Mouse (Mus musculus) megakaryocyte progenitor cell, adult 5-6 weeks (primary cell): Measurements from ENCODE around the gene Coro1b. TPM values are rescaled to one million over a fixed set of nuclear protein-coding genes. Genes with fewer than 3 reads are reported as not detected.
"Not testable (repeated sequence)": the region's sequence is repeated elsewhere in the genome, so short reads cannot be mapped to it uniquely, and the experiment has no call there.

ENCODE experiments used
- ATAC-seq: replicated peaks from 2 replicates; pipeline ENCODE4 v1.8.0; 2016; ENCODE audit warnings: mild to moderate bottlenecking, moderate TSS enrichment, inconsistent platforms; ENCODE audit not compliant: poor library complexity
- total RNA-seq, 2 experiments: library from RNA; stranded (forward) in 1 of 2; stranded (reverse) in 1 of 2; fragments of 157-497, 149-512 nt in 1 of 2; fragments of 200-1000 nt in 1 of 2; gene quantifications; 2 replicates each; pipeline versions ENCODE4 v1.2.3 to v1.2.4; 2015 to 2017

The Coro1b gene
- total RNA-seq, 2 experiments from 2014 or later: 83.5 to 138 TPM

GRCm38 (mm10) chr19:4119716-4120487, 28.5 kb upstream of the Coro1b start:
- ATAC-seq: no peak

GRCm38 (mm10) chr19:4120496-4120895, 27.9 kb upstream of the Coro1b start:
- no peak for ATAC-seq

- ATAC-seq: peak; percentile 75
Observed at GRCm38 (mm10) chr19:4121097-4121805, 27.2 kb upstream of the Coro1b start.

DNA sequence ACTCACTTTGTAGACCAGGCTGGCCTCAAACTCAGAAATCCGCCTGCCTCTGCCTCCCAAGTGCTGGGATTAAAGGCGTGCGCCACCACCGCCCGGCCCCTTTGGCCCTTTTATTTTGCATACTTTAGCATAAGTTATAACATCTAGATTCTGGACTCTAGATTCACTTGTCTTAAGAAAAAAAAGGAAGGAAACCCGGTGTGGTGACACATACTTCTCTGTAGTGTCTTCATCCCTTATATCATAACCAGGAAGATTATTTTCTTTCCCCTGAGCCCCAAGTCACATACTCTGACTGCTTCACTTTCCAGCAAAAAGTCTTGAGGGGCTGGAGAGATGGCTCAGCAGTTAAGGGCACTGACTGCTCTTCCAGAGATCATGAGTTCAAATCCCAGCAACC, 26.5 kb upstream of the Coro1b start:
- not testable (repeated sequence) for ATAC-seq

GRCm38 (mm10) chr19:4122411-4123370, 25.7 kb upstream of the Coro1b start:
- no peak for ATAC-seq

DNA sequence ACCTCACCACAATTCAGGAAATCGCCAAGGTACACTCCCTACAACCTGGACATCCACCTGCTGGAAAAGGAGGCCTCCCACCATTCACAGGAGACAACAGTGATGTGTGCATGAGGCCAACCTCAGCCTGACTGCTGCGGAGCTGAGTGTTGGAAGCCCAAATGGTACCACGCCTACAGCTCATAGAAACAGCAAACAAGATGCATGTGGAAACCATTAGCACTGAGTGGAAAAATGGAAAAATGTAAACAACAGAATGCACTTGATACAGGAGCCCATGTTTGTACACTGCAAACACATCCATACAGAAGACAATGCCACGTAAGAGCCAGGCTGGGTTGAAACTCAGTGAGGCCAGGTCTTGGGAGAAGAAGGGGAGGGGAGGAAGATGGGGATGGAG, 24.0 kb upstream of the Coro1b start:
- ATAC-seq: no peak

GRCm38 (mm10) chr19:4125268-4125667, 23.2 kb upstream of the Coro1b start:
- ATAC-seq: not testable (repeated sequence)

DNA sequence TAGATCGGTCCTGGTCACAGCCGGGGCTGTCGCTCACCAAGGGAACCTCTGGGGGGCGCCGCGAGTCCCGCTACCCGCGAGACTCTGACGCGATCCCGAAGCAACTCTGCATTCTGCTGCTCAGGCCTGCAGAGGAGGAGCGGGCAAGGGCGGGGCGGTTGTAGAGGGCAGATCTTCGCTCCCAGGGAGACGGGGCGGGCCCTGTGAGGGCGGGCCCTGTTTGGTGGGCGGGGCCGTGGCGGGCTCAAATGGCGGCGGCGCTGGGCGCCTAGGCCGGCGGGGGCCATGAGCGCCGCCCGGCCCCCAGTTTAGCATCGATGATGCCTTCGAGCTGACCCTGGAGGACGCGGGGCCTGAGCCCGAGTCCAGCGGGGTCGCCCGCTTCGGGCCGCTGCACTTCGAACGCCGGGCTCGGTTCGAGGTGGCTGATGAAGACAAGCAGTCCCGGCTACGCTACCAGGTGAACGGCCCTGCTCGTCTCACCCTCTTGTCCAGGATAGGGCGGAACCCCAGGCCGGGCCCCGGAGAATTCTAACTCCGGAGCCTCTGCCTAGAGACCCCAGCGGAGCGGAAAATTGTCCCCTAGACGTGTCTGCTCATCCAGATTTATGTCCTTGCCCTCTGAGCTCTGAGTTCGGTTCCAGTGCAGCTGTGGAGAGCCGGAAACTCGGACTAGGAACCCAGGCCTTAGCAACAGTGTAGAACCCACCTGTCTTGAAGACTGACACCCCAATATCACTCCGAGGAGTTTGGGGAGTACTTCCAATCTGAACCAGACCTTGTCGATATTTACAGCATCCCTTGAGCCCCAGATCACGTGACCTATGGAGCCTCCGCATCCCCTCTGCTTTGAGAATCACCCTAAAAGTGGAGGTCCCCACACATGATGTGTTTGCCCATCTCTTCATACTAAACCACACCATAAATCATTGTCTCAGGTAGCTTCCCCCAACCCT, 22.4 kb upstream of the Coro1b start, which contains the start of gene Aip:
Aip (minus strand) TSS at position 118 of the 956 bp plus-strand sequence.
- peak; percentile 78 for ATAC-seq

GRCm38 (mm10) chr19:4126759-4127495, 21.5 kb upstream of the Coro1b start:
- ATAC-seq: no peak

DNA sequence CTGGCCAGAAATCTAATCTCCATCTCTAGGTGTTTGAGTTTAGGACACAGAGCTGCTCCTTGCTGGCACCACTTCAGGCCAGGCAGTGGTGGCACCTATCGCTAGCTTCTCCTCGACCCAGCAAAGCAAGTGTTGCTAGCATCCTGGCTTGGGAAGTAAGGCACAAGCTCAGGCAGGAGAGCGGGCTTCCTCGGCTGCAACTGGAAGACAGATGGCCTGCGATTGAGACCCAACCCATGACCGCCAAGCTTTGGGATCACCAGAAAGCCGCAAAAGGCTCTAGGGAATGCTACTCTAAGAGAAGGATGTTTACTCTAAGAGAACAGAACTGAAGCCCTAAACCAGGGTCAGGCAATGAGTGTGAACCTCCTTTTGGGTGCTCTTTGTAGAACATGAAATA, 19.0 kb upstream of the Coro1b start:
- no peak for ATAC-seq

- no peak for ATAC-seq
Observed at GRCm38 (mm10) chr19:4130106-4130505, 18.3 kb upstream of the Coro1b start.

GRCm38 (mm10) chr19:4131075-4131474, 17.3 kb upstream of the Coro1b start:
- ATAC-seq: peak; percentile 48

DNA sequence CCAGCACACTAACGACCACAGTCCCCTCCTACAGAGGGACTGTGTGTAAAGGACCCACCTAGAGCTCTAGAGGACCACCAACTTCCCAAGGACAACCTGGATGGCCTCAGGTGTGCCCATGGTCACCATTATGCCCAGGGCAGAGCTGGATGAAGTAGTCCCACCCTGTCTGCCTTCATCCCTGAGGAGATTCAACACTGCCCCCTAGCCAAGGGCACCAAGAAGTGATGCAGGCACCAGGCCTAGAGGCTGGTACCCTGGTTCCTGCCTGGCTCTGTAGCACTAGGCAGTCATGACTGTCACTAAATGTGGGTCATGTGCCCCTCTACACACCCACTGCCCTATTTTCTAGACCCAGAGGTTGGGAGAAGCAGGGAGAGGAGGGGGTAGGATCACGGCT, 16.7 kb upstream of the Coro1b start:
- peak; percentile 45; the same call in 1 of the 2 replicates for ATAC-seq

- no peak for ATAC-seq
Observed at GRCm38 (mm10) chr19:4134354-4134753, 14.1 kb upstream of the Coro1b start.

DNA sequence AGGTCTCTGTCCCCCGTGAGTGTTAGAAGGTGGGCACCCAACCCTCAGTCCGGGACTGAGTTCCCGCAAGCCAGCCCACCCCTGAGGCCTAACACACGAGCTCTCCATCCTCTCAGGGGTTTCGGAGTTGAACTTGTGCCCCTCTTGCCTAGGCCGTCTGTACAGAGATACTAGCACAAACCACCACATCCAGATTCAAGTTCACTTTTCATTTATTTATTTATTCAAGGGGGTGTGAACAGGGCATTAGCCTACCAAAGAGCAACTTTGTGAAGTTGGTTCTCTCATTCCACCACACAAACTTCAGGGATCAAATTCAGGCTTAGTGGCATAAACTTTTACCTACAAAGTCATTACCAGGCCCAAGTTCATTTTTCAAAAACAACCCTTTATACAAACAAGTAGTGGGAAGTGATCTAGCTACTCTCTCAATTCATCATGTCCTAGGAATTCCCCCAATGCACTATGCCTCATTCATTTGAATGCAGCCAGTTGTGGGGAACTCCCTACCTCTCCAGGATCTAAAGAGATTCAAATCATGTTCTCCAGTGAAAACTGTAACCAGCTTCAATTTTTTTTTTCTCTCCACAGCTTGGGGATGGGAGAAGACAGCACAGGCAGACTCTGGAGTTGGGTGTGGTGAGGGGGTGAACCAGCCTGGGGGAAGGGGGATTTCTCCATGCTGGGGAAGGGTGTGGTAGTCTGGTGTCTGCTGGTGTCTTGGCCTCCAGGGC, 13.0 kb upstream of the Coro1b start:
- not testable (repeated sequence) for ATAC-seq

GRCm38 (mm10) chr19:4135963-4136345, 12.5 kb upstream of the Coro1b start:
- peak; percentile 83 for ATAC-seq

DNA sequence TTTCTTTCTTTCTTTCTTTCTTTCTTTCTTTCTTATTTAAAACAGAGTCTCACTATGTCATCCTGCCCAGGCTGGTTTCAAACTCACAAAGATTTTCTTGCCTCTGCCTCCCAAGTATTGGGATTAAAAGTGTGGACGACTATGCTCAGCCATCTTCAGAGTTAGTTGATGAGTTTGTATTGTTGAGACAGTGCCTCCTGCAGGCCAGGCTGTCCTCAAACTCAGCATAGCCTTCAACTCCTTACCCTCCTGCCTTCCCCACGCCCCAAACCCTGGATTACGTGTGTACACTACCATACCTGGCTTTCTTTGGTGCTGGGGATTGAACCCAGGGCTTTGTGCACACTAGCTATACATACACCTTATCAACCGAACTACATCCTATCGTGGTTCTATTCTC, 12.0 kb upstream of the Coro1b start:
- peak; percentile 64 for ATAC-seq

- no peak for ATAC-seq
Observed at GRCm38 (mm10) chr19:4137913-4138312, 10.5 kb upstream of the Coro1b start.

GRCm38 (mm10) chr19:4139446-4139845, 9.0 kb upstream of the Coro1b start, which contains the start of gene Gpr152:
TSS of gene Gpr152 (plus strand) at chr19:4139787.
- no peak for ATAC-seq
